Mouse (Mus musculus): ENCODE data around the gene Prlh. TPM values are rescaled to one million over a fixed set of nuclear protein-coding genes. Genes with fewer than 3 reads are reported as not detected.

Gene Prlh
- polyA plus RNA-seq, 1 experiment from 2014 or later = not detected

DNA sequence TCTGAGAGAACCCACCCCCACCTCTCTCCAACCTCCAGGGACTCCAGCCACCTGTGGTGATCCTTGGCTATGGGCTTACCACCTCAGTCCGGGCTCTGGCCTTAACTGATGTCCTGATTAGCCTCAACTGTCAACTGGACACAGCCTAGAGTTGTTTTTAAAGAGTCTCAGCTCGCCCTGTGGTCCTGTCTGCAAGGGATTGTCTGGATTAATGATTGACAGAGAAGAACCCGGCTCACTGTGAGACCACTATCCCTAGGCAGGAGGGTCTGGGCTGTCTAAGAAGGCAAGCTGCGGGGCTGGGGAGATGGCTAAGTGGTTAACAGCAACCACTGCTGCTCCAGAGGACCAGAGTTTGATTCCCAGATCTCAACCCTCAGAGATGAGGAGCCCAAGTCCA is 9.6 kb downstream of the Prlh start:
- no peak for ATAC-seq (ENCODE audit: low FRiP score)
- Histone ChIP-seq H3K4me3 (replicated peaks) (no peak overlapping the region), H3K27ac (no peak overlapping the region), H3K27me3 (peaks cover 17% of the 10 kb centered on the region; the same call in 1 of the 2 replicates), H3K36me3 (replicated peaks) (no peaks in the 10 kb centered on the region), H3K4me1 (peaks cover 9% of the 10 kb centered on the region; the same call in 1 of the 2 replicates), H3K4me2 (no peak overlapping the region), H3K9me3 (no peaks in the 10 kb centered on the region), H3K9ac (no peak overlapping the region)
- WGBS = 47% methylated on average over 4 of the region's 4 CpGs

DNA sequence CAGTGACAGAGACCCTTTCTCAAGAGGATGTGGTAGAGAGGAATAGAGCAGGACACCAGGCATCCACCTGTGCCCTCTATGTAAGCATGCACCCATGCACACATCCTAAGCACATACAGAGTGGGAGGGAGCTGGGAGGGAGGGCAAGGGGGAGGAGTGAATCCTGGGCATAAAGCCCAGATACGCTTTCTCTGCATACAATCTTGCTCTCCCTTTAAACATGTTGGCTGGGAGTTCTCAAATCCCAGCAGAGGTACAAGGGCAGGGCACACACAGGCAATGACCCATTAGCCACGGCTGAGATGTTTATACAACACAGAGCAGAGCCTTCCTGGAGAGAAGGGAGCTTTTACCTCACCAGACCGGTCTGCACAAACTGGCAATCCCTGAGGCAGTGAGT is 10.1 kb downstream of the Prlh start:
- ATAC-seq (ENCODE audit: low FRiP score) = no peak
- Histone ChIP-seq H3K27me3 (peaks cover 15% of the 10 kb centered on the region; the same call in 1 of the 2 replicates), H3K4me2 (no peak overlapping the region), H3K9me3 (no peaks in the 10 kb centered on the region), H3K4me3 (replicated peaks) (no peak overlapping the region), H3K36me3 (replicated peaks) (no peaks in the 10 kb centered on the region), H3K9ac (no peak overlapping the region), H3K27ac (no peak overlapping the region), H3K4me1 (peaks cover 12% of the 10 kb centered on the region; the same call in 1 of the 2 replicates)
- WGBS = 43% methylated on average over 3 of the region's 3 CpGs

DNA sequence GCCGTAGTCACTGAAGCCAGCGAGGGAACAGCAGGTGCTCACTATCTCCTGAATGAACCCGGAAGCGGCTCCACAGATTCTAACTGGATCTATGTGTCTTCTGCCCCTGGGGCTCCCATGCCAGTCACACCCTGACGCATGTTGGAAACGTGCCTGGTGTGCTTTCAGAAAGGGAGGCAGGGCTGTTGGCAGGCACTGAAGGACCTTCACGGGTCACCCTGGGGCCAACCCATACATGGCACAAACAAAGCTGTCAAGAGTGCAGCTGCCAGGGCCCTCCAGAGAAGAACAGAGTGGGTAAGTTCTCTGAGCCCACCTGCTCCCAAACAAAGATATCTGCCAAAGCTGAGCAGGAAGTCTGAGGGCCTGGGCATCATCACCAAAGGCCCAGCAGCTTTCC is 14.7 kb downstream of the Prlh start:
- ATAC-seq (ENCODE audit: low FRiP score) = no peak
- no peak overlapping the region for H3K4me2 ChIP-seq
- H3K27me3 ChIP-seq = peaks cover 6% of the 10 kb centered on the region
- H3K36me3 ChIP-seq (replicated peaks) = no peaks in the 10 kb centered on the region
- peaks cover 12% of the 10 kb centered on the region; the same call in 1 of the 2 replicates for H3K4me1 ChIP-seq
- no peak overlapping the region for H3K4me3 ChIP-seq (replicated peaks)
- 73% methylated on average over 7 of the region's 7 CpGs for whole genome bisulfite sequencing
- H3K9ac ChIP-seq = no peak overlapping the region
- H3K9me3 ChIP-seq = no peaks in the 10 kb centered on the region
- H3K27ac ChIP-seq = no peak overlapping the region

DNA sequence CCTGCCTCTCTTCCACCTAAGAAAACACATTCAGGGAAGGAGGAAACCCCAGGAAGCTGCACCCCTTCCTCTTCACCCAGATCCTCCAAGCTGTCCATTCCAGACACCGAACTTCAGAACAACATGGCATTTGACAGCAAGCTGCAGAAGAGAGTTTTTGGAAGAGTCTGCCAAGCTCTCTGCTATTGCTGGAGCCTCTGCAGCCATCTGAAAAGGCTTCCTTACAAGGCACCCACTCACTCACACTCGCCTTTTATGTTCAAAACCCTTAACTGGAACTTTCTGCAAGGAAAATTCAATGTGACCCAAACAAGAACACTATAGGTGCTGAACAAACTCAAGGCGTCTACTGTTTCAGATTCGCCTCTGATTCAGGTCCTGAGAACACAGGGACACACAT is 15.7 kb downstream of the Prlh start:
- H3K4me1 ChIP-seq = peaks cover 16% of the 10 kb centered on the region
- no peak for ATAC-seq (ENCODE audit: low FRiP score)
- 85% methylated on average over 4 of the region's 4 CpGs for WGBS

DNA sequence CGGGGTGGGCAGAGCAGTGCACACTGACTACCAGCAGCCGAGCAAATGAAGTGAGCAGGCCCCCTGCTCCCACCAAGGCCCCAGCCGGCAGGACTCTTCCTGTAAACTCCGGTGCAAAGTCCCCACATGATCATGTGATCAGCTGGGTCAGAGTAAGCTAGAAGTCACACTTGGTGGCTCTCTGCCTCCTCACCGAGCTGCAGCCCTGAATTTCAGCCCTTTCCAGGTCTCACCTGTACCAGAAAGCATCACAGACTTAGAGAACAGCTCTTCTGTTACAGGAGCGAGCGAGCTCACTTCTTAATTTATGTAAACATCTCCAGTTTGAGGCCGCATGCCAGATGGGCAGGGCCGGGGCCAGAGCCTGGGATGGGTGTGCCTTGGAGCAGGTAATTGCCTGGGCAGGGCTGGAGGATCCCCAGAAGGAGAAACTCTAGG is 16.5 kb downstream of the Prlh start, which contains the start of gene Rab17:
Gene Rab17 (minus strand): TSS at position 315 of the 438 bp plus-strand sequence.
- Histone ChIP-seq H3K27ac (no peak within 1 kb of the TSS), H3K27me3 (peaks cover 10% of the 10 kb centered on the region), H3K4me3 (replicated peaks) (no peak within 1 kb of the TSS), H3K9me3 (no peaks in the 10 kb centered on the region), H3K4me1 (peaks cover 23% of the 10 kb centered on the region), H3K36me3 (replicated peaks) (no peaks in the 10 kb centered on the region), H3K4me2 (no peak within 1 kb of the TSS), H3K9ac (no peak within 1 kb of the TSS)
- ATAC-seq (ENCODE audit: low FRiP score) = no peak
- 46% methylated on average over 9 of the region's 9 CpGs for WGBS

More for the DNA sequence above, 15.7 kb downstream of the Prlh start:
- no peaks in the 10 kb centered on the region for H3K9me3 ChIP-seq
- peaks cover 10% of the 10 kb centered on the region for H3K27me3 ChIP-seq
- H3K4me3 ChIP-seq (replicated peaks) = no peak overlapping the region
- H3K9ac ChIP-seq = no peak overlapping the region
- no peak overlapping the region for H3K4me2 ChIP-seq
- H3K36me3 ChIP-seq (replicated peaks) = no peaks in the 10 kb centered on the region
- H3K27ac ChIP-seq = no peak overlapping the region

DNA sequence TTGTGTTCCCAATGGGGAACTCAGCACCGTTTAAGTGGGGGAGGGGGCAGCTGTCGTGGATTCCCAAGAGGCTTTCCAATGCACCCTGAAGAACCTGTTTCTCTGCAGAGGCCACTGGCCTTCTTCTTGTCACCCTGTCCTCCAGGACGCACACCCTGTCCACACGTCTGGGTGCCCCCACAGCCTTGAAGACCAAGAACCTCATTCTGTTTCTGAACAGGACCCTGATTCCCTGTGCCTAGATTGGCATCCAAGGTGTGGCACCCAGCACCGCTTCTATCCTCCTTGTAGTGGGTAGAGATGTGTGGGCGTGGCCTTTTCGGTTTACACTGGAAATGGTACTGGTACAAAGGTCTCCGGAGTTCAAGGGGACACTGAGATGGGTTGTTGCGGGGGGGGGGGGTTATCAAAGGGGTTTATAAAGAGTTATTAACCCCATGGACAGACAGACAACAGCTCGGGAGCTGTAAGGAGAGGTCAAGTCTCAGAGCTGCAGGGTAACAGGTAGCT is 17.0 kb downstream of the Prlh start:
- Histone ChIP-seq H3K27ac (no peak overlapping the region), H3K4me2 (no peak overlapping the region), H3K4me1 (peaks cover 29% of the 10 kb centered on the region), H3K9me3 (no peaks in the 10 kb centered on the region), H3K9ac (no peak overlapping the region), H3K36me3 (replicated peaks) (no peaks in the 10 kb centered on the region), H3K27me3 (peaks cover 10% of the 10 kb centered on the region), H3K4me3 (replicated peaks) (no peak overlapping the region)
- ATAC-seq (ENCODE audit: low FRiP score) = no peak
- 74% methylated on average over 10 of the region's 10 CpGs for WGBS

DNA sequence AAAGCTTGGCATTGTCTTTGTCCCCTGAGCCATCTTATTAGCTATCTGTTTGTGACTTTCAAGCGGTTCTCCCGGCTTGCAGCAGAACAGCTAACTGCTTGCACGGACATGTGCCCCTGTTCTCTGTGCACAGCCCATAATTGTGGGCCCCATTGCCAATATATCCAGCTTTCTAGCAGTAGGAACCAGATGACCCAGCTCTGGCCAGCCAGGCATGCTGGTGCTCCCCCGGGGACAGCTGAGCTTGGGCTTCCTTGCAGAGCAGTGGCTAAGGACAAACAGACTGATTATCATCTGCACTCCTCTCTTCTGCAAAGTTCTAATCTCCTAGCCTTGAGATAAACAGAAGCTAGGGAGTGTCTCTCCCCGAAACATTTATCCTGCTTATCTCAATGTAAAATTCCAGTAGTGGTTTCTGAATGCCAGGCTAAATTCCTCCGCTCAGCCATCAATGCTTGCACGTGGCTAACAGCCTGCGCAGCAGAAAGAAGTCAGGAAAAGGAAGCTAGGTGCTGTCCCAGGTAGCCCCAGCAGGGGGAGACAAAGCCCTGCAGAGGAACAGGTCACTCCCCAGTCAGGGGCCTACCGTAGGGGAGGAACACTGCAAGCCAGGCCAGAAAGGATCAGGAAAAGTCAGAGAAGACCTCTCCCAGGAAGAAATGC is 20.1 kb downstream of the Prlh start:
- Histone ChIP-seq H3K4me1 (peaks cover 32% of the 10 kb centered on the region), H3K36me3 (replicated peaks) (no peaks in the 10 kb centered on the region), H3K27me3 (peaks cover 10% of the 10 kb centered on the region), H3K9ac (no peak overlapping the region), H3K27ac (no peak overlapping the region), H3K9me3 (no peaks in the 10 kb centered on the region), H3K4me2 (no peak overlapping the region), H3K4me3 (replicated peaks) (no peak overlapping the region)
- WGBS = 17% methylated on average over 9 of the region's 9 CpGs
- peak; percentile 64; the same call in 1 of the 2 replicates for ATAC-seq (ENCODE audit: low FRiP score)

DNA sequence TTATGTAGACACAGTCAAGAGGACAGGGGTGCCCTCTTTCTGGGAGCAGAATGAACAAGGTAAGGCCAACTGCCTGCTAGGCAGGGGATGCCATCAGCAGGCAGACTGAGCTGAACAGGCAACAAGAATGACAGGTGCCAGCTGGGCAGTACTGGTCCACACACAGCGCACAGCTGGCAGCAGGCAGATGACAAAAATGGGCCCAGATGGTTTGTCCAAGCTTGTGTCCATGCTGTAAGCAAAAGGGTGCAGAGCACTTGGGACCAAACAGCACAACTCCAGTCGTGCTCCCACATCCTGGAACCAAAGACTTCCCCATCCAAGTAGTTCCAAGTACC is 20.6 kb downstream of the Prlh start:
- peaks cover 10% of the 10 kb centered on the region for H3K27me3 ChIP-seq
- 88% methylated on average over 2 of the region's 2 CpGs for WGBS
- H3K4me1 ChIP-seq = peaks cover 32% of the 10 kb centered on the region
- H3K9ac ChIP-seq = no peak overlapping the region
- H3K36me3 ChIP-seq (replicated peaks) = no peaks in the 10 kb centered on the region
- H3K4me2 ChIP-seq = no peak overlapping the region
- H3K4me3 ChIP-seq (replicated peaks) = no peak overlapping the region
- peak; percentile 64; the same call in 1 of the 2 replicates for ATAC-seq (ENCODE audit: low FRiP score)
- no peaks in the 10 kb centered on the region for H3K9me3 ChIP-seq
- no peak overlapping the region for H3K27ac ChIP-seq

DNA sequence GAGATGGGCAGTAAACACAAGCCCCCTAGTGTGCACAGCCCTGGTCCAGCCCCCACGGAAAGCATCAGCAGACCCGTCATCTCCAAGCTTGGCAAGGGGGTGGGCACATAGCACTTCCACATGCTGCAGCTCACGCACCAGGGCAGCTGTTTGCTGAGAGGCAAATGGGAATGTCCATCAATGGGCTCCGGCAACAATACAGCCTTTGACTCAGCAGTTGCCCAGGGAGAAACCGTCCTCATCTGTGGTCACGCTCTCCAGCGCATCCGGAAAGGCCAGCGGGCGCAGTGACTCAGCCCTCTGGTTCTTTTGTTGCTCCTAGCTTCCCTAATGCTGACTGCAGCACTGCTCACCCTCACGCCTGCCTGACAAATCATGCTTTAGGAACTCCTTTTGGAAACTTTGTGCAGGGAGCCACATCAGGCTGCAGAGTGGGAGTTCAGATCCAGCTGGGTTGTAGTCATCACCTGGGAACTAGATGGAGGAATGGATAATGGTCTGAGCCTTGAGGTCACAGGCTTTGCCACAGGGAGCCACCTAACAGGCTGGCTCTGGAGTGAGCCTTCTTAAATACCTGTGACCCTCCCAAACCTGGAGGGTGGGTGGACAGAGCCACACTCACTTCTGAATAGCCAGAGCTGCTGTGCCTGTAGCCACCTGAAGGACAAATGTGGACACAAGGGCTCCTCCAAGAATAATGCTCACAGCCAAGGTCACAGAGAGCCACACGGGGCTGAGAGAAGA is 22.2 kb downstream of the Prlh start:
- peak; percentile 65 for ATAC-seq (ENCODE audit: low FRiP score)
- H3K27me3 ChIP-seq = peaks cover 10% of the 10 kb centered on the region
- 5% methylated on average over 12 of the region's 12 CpGs for WGBS
- peak overlapping the region; percentile 34 for H3K4me2 ChIP-seq
- H3K4me1 ChIP-seq = peaks cover 32% of the 10 kb centered on the region
- H3K9ac ChIP-seq = peak overlapping the region; percentile 12; the same call in 1 of the 2 replicates
- no peaks in the 10 kb centered on the region for H3K36me3 ChIP-seq (replicated peaks)
- peak overlapping the region; percentile 50; the same call in 1 of the 2 replicates for H3K27ac ChIP-seq
- H3K4me3 ChIP-seq (replicated peaks) = no peak overlapping the region
- no peaks in the 10 kb centered on the region for H3K9me3 ChIP-seq

DNA sequence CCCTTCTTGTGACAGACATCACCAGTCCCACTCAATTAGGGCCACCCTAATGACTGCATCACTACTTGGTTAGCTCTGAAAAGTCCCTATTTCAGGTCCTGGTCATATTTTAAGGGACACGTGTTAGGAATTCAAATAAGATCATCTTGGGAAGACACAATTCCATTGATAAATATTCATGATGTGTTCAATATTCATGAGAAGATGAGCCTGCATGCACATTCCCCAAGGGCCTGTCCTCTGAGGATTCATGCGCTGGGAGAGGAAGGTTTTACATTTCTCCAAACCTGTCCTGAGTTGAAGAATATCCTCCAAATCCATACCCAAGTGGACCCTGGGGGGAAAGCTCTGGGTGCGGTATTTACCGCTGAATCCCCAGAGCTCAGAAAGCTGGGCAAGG is 23.1 kb downstream of the Prlh start:
- Histone ChIP-seq H3K9me3 (no peaks in the 10 kb centered on the region), H3K4me2 (no peak overlapping the region), H3K27ac (0 out of 2 replicates have a peak overlapping the region, but pooled peaks have one; percentile 50), H3K36me3 (replicated peaks) (no peaks in the 10 kb centered on the region), H3K27me3 (peaks cover 10% of the 10 kb centered on the region), H3K4me3 (replicated peaks) (no peak overlapping the region), H3K4me1 (peaks cover 32% of the 10 kb centered on the region), H3K9ac (no peak overlapping the region)
- WGBS = 80% methylated on average over 4 of the region's 4 CpGs
- ATAC-seq (ENCODE audit: low FRiP score) = no peak

DNA sequence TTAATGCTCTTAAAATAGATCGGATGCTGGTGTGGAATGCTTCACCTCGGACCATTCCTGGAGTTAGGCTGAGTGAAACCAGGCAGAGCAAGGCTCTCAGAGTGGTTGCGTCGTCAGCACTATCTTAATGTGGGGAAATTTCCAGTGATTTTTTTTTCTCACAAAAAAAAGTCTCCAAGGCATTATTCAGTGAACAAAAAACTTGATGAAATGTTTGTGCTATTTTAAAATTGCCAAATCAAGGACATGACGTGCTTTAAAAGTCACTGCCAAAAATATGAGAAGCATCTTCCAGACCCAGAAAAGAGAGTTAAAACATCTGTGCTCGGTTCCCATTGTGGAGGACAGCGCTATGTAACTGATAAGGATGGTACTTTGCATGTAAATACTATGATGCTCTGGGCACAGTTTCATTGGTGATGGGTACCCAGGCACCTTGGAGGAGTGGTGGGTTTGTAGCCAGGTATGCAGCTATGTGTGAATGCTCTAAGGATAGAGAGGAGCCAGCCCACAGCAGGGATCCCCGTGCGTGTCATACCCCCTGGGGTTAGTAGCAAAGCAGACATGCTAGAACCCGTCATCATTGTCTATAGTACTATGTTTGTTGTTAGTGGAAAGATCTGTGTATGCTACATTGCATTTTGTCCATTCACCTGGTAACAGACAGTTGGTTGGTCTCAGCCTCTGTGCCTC is 27.9 kb downstream of the Prlh start:
- Histone ChIP-seq H3K27me3 (no peaks in the 10 kb centered on the region), H3K9me3 (no peaks in the 10 kb centered on the region), H3K4me2 (no peak overlapping the region), H3K4me3 (replicated peaks) (no peak overlapping the region), H3K27ac (no peak overlapping the region), H3K36me3 (replicated peaks) (no peaks in the 10 kb centered on the region), H3K9ac (no peak overlapping the region), H3K4me1 (peaks cover 1% of the 10 kb centered on the region)
- WGBS = 88% methylated on average over 10 of the region's 10 CpGs
- ATAC-seq (ENCODE audit: low FRiP score) = no peak

DNA sequence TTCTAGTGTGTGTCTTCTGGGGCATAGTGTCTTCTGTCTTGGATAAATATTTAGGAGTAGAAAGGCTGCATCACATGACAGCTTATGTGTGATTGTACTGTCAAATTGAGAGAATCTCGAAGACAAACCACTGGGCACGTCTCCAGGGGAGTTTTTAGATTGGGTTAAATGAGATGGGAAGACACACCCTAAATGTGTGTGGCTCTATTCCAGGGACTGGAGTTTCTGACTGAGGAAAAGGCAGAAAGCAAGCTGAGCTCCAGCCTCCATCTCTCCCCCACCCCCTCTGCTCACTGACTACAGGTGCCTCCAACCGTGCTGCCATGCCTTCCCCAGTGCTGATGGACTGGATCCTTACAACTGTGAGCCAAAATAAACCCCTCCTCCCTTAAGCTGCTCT is 28.4 kb downstream of the Prlh start:
- Histone ChIP-seq H3K4me3 (replicated peaks) (no peak overlapping the region), H3K27me3 (no peaks in the 10 kb centered on the region), H3K27ac (no peak overlapping the region), H3K9ac (no peak overlapping the region), H3K4me1 (no peaks in the 10 kb centered on the region), H3K36me3 (replicated peaks) (no peaks in the 10 kb centered on the region), H3K9me3 (no peaks in the 10 kb centered on the region), H3K4me2 (no peak overlapping the region)
- no peak for ATAC-seq (ENCODE audit: low FRiP score)
- 64% methylated on average over 3 of the region's 3 CpGs for WGBS

Data from forebrain, embryonic 12.5 days (tissue).